Mouse (Mus musculus) MEL (cell line): ENCODE measurements around the gene Slc25a18. TPM values are rescaled to one million over a fixed set of nuclear protein-coding genes. Genes with fewer than 3 reads are reported as not detected.

Source experiments
- DNase-seq: peaks from one replicate; pipeline ENCODE4 v3.0.0; 2011; ENCODE audit warnings: low read depth, low spot score
- H3K27ac ChIP-seq: 2 replicates; pipeline ENCODE4 v1.5.1; 2012; ENCODE audit warnings: low read depth, mild to moderate bottlenecking, control low read depth, low read length, moderate library complexity; ENCODE audit not compliant: control insufficient read depth
- H3K27me3 ChIP-seq, 2 experiments: fragments of 150-350 bp in 1 of 2; sonication (generic) in 1 of 2; 2 replicates each; pipeline ENCODE4 v1.6.1; 2012; ENCODE audit warnings: low read length in 2 of 2, mild to moderate bottlenecking in 2 of 2, improper control_type of control experiment in 1 of 2, moderate library complexity in 1 of 2; ENCODE audit not compliant: insufficient read depth in 2 of 2, control insufficient read depth in 1 of 2
- H3K36me3 ChIP-seq, 2 experiments: 2 replicates each; pipeline ENCODE4 v1.6.1; 2012 to 2014; ENCODE audit warnings: low read length in 2 of 2, improper control_type of control experiment in 1 of 2, inconsistent platforms in 1 of 2, mild to moderate bottlenecking in 1 of 2; ENCODE audit not compliant: insufficient read depth in 2 of 2, control insufficient read depth in 1 of 2
- H3K4me1 ChIP-seq, 2 experiments: fragments of 150-350 bp in 1 of 2; sonication (generic) in 1 of 2; 2 replicates each; pipeline ENCODE4 v1.6.1; 2012; ENCODE audit warnings: low read length in 2 of 2, improper control_type of control experiment in 1 of 2, mild to moderate bottlenecking in 1 of 2; ENCODE audit not compliant: insufficient read depth in 2 of 2, control insufficient read depth in 1 of 2
- H3K4me3 ChIP-seq, 2 experiments: fragments of 150-350 bp in 1 of 2; sonication (generic) in 1 of 2; 2 replicates each; pipeline ENCODE4 v1.5.1; 2012; ENCODE audit warnings: low read depth in 2 of 2, low read length in 2 of 2, mild to moderate bottlenecking in 2 of 2, moderate library complexity in 2 of 2, control low read depth in 1 of 2, improper control_type of control experiment in 1 of 2; ENCODE audit not compliant: control insufficient read depth in 1 of 2, insufficient read depth in 1 of 2
- H3K79me2 ChIP-seq: 2 replicates; pipeline ENCODE4 v1.6.1; 2012; ENCODE audit warnings: mild to moderate bottlenecking, low read length, moderate library complexity; ENCODE audit not compliant: control insufficient read depth, poor library complexity, insufficient read depth
- H3K9ac ChIP-seq: 2 replicates; pipeline ENCODE4 v1.6.1; 2012; ENCODE audit warnings: low read depth, mild to moderate bottlenecking, control low read depth, low read length, moderate library complexity; ENCODE audit not compliant: control insufficient read depth, poor library complexity, severe bottlenecking
- H3K9me3 ChIP-seq: fragments of 150-350 bp; sonication (generic); replicated peaks from 2 replicates; pipeline ENCODE4 v1.6.1; 2012; ENCODE audit warnings: mild to moderate bottlenecking, low read length, improper control_type of control experiment, moderate library complexity; ENCODE audit not compliant: insufficient read depth
- BHLHE40 ChIP-seq: IDR thresholded peaks from 2 replicates; pipeline ENCODE4 v1.6.1; 2012; ENCODE audit warnings: low read depth, mild to moderate bottlenecking, inconsistent platforms, low read length, improper control_type of control experiment, borderline replicate concordance
- CHD2 ChIP-seq: IDR thresholded peaks from 2 replicates; pipeline ENCODE4 v1.6.1; 2011; ENCODE audit warnings: low read length, improper control_type of control experiment
- ELF1 ChIP-seq: IDR thresholded peaks from 2 replicates; pipeline ENCODE4 v1.6.1; 2014; ENCODE audit warnings: low read depth, mild to moderate bottlenecking, inconsistent platforms, low read length, improper control_type of control experiment, moderate library complexity
- EP300 ChIP-seq, 2 experiments: IDR thresholded peaks; 2 replicates each; pipeline ENCODE4 v1.6.1; 2011; ENCODE audit warnings: improper control_type of control experiment in 2 of 2, low read length in 2 of 2, low read depth in 1 of 2, mild to moderate bottlenecking in 1 of 2
- ETS1 ChIP-seq: IDR thresholded peaks from 2 replicates; pipeline ENCODE4 v1.6.1; 2012; ENCODE audit warnings: low read depth, mild to moderate bottlenecking, inconsistent platforms, low read length, improper control_type of control experiment, moderate library complexity
- GATA1 ChIP-seq: IDR thresholded peaks from 2 replicates; pipeline ENCODE4 v1.6.1; 2011; ENCODE audit warnings: low read depth, low read length, improper control_type of control experiment
- MAFK ChIP-seq: IDR thresholded peaks from 2 replicates; pipeline ENCODE4 v1.6.1; 2011; ENCODE audit warnings: low read depth, mild to moderate bottlenecking, low read length, improper control_type of control experiment, borderline replicate concordance
- MXI1 ChIP-seq: IDR thresholded peaks from 2 replicates; pipeline ENCODE4 v1.6.1; 2011; ENCODE audit warnings: mild to moderate bottlenecking, low read depth, low read length, improper control_type of control experiment
- MYB ChIP-seq: IDR thresholded peaks from 2 replicates; pipeline ENCODE4 v1.6.1; 2011; ENCODE audit warnings: mild to moderate bottlenecking, low read depth, low read length, improper control_type of control experiment
- MYC ChIP-seq: IDR thresholded peaks from 2 replicates; pipeline ENCODE4 v1.6.1; 2011; ENCODE audit warnings: low read depth, mild to moderate bottlenecking, low read length, improper control_type of control experiment, moderate library complexity
- POLR2A ChIP-seq, 2 experiments: IDR thresholded peaks; 2 replicates each; pipeline ENCODE4 v1.6.1; 2011 to 2012; ENCODE audit warnings: low read length in 2 of 2, mild to moderate bottlenecking in 2 of 2, control low read depth in 1 of 2, improper control_type of control experiment in 1 of 2, low read depth in 1 of 2, moderate library complexity in 1 of 2; ENCODE audit not compliant: control insufficient read depth in 1 of 2, insufficient read depth in 1 of 2, poor library complexity in 1 of 2
- POLR2AphosphoS5 ChIP-seq: IDR thresholded peaks from 2 replicates; pipeline ENCODE4 v1.6.1; 2012; ENCODE audit warnings: low read depth, borderline replicate concordance, mild to moderate bottlenecking, inconsistent platforms, low read length, moderate library complexity, mixed read lengths
- RAD21 ChIP-seq: IDR thresholded peaks from 2 replicates; pipeline ENCODE4 v1.6.1; 2011; ENCODE audit warnings: mild to moderate bottlenecking, low read depth, low read length, improper control_type of control experiment
- RCOR1 ChIP-seq: IDR thresholded peaks from 2 replicates; pipeline ENCODE4 v1.6.1; 2012; ENCODE audit warnings: low read depth, mild to moderate bottlenecking, inconsistent platforms, low read length, improper control_type of control experiment
- SIN3A ChIP-seq: IDR thresholded peaks from 2 replicates; pipeline ENCODE4 v1.6.1; 2012; ENCODE audit warnings: low read length, improper control_type of control experiment, inconsistent platforms
- TAL1 ChIP-seq: IDR thresholded peaks from 2 replicates; pipeline ENCODE4 v1.6.1; 2012; ENCODE audit warnings: mild to moderate bottlenecking, inconsistent platforms, low read length, moderate library complexity, mixed read lengths
- ZC3H11A ChIP-seq: IDR thresholded peaks from 2 replicates; pipeline ENCODE4 v1.6.1; 2012; ENCODE audit warnings: low read depth, mild to moderate bottlenecking, inconsistent platforms, low read length, improper control_type of control experiment
- polyA plus RNA-seq, 2 experiments: library from polyadenylated mRNA; stranded (reverse) in 1 of 2; unstranded in 1 of 2; fragments of >175 nt in 1 of 2; fragments of >200 nt in 1 of 2; gene quantifications; 2 replicates each; pipeline versions ENCODE4 v1.2.1 to v1.2.4; 2012; ENCODE audit warnings: low replicate concordance in 2 of 2, low read depth in 1 of 2; ENCODE audit not compliant: insufficient read length in 2 of 2, insufficient read depth in 1 of 2, missing spikeins in 1 of 2
- total RNA-seq: library from RNA; depleted of rRNA; stranded (reverse); fragments of 300-350 nt; gene quantifications from 2 replicates; pipeline ENCODE4 v1.2.3, GENCODE M21; 2012

Gene Slc25a18
- total and polyA plus RNA-seq, 3 experiments, result 0.12 to 0.57 TPM; not detected in 1

DNA sequence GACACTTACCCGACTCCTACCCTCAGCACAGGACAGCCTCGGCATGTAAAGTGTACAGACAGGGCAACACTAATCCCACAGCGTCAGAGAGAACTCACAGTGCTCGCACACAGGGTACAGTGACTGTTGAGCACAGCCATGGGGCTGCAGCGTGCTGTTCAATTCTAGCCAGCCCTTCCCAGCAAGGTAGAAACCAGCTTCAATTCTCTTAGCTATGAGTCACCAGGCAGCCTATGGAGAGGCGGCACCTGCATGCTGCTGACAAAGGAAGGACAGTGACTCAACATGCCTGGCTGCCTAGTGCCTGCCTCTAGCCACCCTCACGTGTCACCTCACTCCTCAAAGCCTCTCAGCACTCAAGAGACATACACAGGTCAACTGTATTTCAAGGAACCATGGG is 24.6 kb downstream of the Slc25a18 start:
- Histone ChIP-seq H3K27me3 (no peaks in the 10 kb centered on the region), H3K9me3 (no peaks in the 10 kb centered on the region), H3K36me3 (peaks cover 12 to 31% of the 10 kb centered on the region in 2 experiments), H3K27ac (no peak overlapping the region), H3K4me1 (peaks cover 12 to 17% of the 10 kb centered on the region in 2 experiments), H3K4me3 (no peak overlapping the region), H3K79me2 (no peaks in the 10 kb centered on the region), H3K9ac (no peak overlapping the region)
- peak; percentile 38 for DNase-seq
- 0 out of 2 replicates have a peak, but pooled peaks have one; percentile 14 for TF ChIP-seq POLR2AphosphoS5
- TF ChIP-seq TAL1, result 0 out of 2 replicates have a peak, but pooled peaks have one; percentile 4
- no peak for TF ChIP-seq ZC3H11A

DNA sequence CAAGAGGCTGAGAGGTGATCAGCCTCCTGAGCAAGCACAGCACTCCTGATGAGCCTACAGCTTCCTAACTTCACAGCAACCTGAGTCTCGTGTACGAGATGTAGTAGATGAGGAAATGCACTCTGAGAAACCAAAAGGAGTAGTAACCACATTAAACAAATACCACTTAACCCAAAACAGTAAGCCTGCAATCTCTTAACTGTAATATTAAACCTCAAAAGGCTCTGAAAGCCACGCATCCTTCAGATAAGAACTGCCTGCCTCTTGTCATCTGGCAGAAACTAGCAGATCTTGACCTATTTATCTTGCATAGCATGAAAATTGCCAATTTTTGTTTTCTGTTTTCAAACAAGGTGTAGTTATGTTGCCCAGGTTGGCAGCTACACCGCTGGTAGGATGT is 25.5 kb downstream of the Slc25a18 start:
- Histone ChIP-seq H3K27me3 (no peaks in the 10 kb centered on the region), H3K79me2 (no peaks in the 10 kb centered on the region), H3K36me3 (peaks cover 12 to 33% of the 10 kb centered on the region in 2 experiments), H3K27ac (no peak overlapping the region), H3K9me3 (no peaks in the 10 kb centered on the region), H3K9ac (no peak overlapping the region), H3K4me3 (no peak overlapping the region), H3K4me1 (peaks cover 12 to 16% of the 10 kb centered on the region in 2 experiments)
- TF ChIP-seq MXI1 (0 out of 2 replicates have a peak, but pooled peaks have one; percentile 26), MYB (peak; percentile 31; the same call in 1 of the 2 replicates), RAD21 (no peak), ELF1 (no peak), RCOR1 (peak; percentile 75), ETS1 (0 out of 2 replicates have a peak, but pooled peaks have one; percentile 15), SIN3A (0 out of 2 replicates have a peak, but pooled peaks have one; percentile 27), EP300 (IDR thresholded peaks at IDR 0.05; ENCODE audit: low read depth in 1 of 2, low read length in 2 of 2) (peak in 1 of 2 experiments; percentile 34; a peak in 2 of 4 replicates), GATA1 (0 out of 2 replicates have a peak, but pooled peaks have one; percentile 14)
- no peak for DNase-seq

DNA sequence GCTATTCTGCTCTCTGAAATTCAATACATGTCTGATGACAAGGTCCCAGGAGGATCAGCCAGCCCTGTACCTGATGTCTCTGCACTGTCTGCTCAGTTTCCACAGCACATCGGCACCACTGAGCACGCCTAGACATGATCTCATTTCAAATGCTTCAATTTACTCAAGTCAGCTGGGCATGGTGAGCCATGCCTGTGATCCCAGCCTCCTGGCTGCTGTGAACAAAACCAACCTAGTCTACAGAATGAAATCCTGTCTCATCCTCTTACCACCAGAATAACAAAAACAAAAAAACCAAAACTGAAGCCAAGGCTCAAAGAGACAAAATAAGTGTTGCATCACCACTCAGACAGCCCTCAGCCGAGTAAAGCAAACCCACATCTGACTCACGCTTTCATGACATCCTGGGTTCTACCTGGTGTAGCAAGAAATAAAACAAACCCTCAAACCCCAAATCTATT is 26.2 kb downstream of the Slc25a18 start:
- Histone ChIP-seq H3K9me3 (no peaks in the 10 kb centered on the region), H3K27ac (no peak overlapping the region), H3K79me2 (no peaks in the 10 kb centered on the region), H3K36me3 (peaks cover 12 to 34% of the 10 kb centered on the region in 2 experiments), H3K27me3 (no peaks in the 10 kb centered on the region), H3K4me3 (no peak overlapping the region), H3K4me1 (peaks cover 12 to 16% of the 10 kb centered on the region in 2 experiments), H3K9ac (no peak overlapping the region)
- no peak for DNase-seq
- TF ChIP-seq POLR2A (IDR thresholded peaks at IDR 0.05; ENCODE audit: control insufficient read depth in 1 of 2, insufficient read depth in 1 of 2, low read depth in 1 of 2, low read length in 2 of 2, poor library complexity in 1 of 2), result no peak
- no peak for TF ChIP-seq MYC
- TF ChIP-seq MAFK, result no peak
- no peak for TF ChIP-seq BHLHE40
- no peak for TF ChIP-seq GATA1
- TF ChIP-seq CHD2, result no peak
- no peak for TF ChIP-seq RCOR1
